Mouse (Mus musculus) kidney, postnatal 4 days (tissue): ENCODE data around the gene Klhl41.
"Not testable (repeated sequence)": the region's sequence is repeated elsewhere in the genome, so short reads cannot be mapped to it uniquely, and the experiment has no call there.

Source experiments
- DNase-seq, 2 experiments: peaks; one replicate each; pipeline ENCODE4 v3.0.0; 2021; ENCODE audit warnings: mixed read lengths in 2 of 2

Klhl41 gene

GRCm38 (mm10) chr2:69669853-69670252 is at the start of gene Klhl41:
Gene Klhl41 (plus strand): TSS chr2:69670120.
- no peak for DNase-seq

- DNase-seq = peak in 1 of 2 experiments; percentile 40
These were observed 40.7 kb upstream of the Klhl41 start for GRCm38 (mm10) chr2:69629215-69629614.

GRCm38 (mm10) chr2:69629914-69630313 is 40.0 kb upstream of the Klhl41 start:
- DNase-seq = no peak

- no peak for DNase-seq
These were observed 39.1 kb upstream of the Klhl41 start for GRCm38 (mm10) chr2:69630792-69631191.

- DNase-seq = peak; percentile 38
These were observed 38.5 kb upstream of the Klhl41 start for GRCm38 (mm10) chr2:69631449-69631848.

- peak; percentile 68 to 70 for DNase-seq
These were observed 34.7 kb upstream of the Klhl41 start for GRCm38 (mm10) chr2:69635064-69635701.

GRCm38 (mm10) chr2:69635807-69636206 is 34.1 kb upstream of the Klhl41 start:
- peak; percentile 72 to 77 for DNase-seq

- not testable (repeated sequence) for DNase-seq
These were observed 31.9 kb upstream of the Klhl41 start for GRCm38 (mm10) chr2:69637989-69638388.

GRCm38 (mm10) chr2:69640100-69640499 is 29.8 kb upstream of the Klhl41 start:
- peak; percentile 71 to 84 for DNase-seq

- DNase-seq = no peak
These were observed 24.8 kb upstream of the Klhl41 start for GRCm38 (mm10) chr2:69644968-69645617.

- DNase-seq = peak; percentile 95 to 97
These were observed 23.0 kb upstream of the Klhl41 start, which contains the start of gene Bbs5 for GRCm38 (mm10) chr2:69646726-69647490. Gene Bbs5 (plus strand): TSS chr2:69647171.

GRCm38 (mm10) chr2:69649716-69650115 is 20.2 kb upstream of the Klhl41 start:
- no peak for DNase-seq

GRCm38 (mm10) chr2:69659326-69659725 is 10.6 kb upstream of the Klhl41 start:
- peak in 1 of 2 experiments; percentile 9 for DNase-seq

GRCm38 (mm10) chr2:69663827-69664476 is 6.0 kb upstream of the Klhl41 start:
- DNase-seq = no peak

- no peak for DNase-seq
These were observed 2.3 kb upstream of the Klhl41 start for GRCm38 (mm10) chr2:69667656-69668055.

GRCm38 (mm10) chr2:69668414-69668813 is 1.5 kb upstream of the Klhl41 start:
- DNase-seq = no peak

- DNase-seq = no peak
These were observed 3.8 kb downstream of the Klhl41 start for GRCm38 (mm10) chr2:69673723-69674122.

- no peak for DNase-seq
These were observed 5.3 kb downstream of the Klhl41 start for GRCm38 (mm10) chr2:69675266-69675665.

- DNase-seq = no peak
These were observed 6.8 kb downstream of the Klhl41 start for GRCm38 (mm10) chr2:69676713-69677112.

- DNase-seq = not testable (repeated sequence)
These were observed 7.3 kb downstream of the Klhl41 start for GRCm38 (mm10) chr2:69677215-69677614.

GRCm38 (mm10) chr2:69679990-69680389 is 10.1 kb downstream of the Klhl41 start:
- DNase-seq = peak; percentile 16 to 29

GRCm38 (mm10) chr2:69681931-69682330 is 12.0 kb downstream of the Klhl41 start:
- no peak for DNase-seq
